Mouse (Mus musculus) liver, embryonic 11.5 days (tissue): ENCODE results near the gene Cdh23. TPM values are rescaled to one million over a fixed set of nuclear protein-coding genes. Genes with fewer than 3 reads are reported as not detected.

ENCODE experiments used
- ATAC-seq: fragments of 200-750 bp; cut with Nextera tagmentation; replicated peaks from 2 replicates; pipeline ENCODE4 v1.8.0; 2017; ENCODE audit warnings: moderate number of reproducible peaks, mild to moderate bottlenecking, moderate TSS enrichment, moderate library complexity; ENCODE audit not compliant: low FRiP score
- DNase-seq: peaks from one replicate; pipeline ENCODE4 v3.0.0-alpha.2; 2017; ENCODE audit warnings: low spot score
- H3K27ac ChIP-seq: fragments of 300-500 bp; sonication (generic); 2 replicates; pipeline ENCODE4 v1.5.1; 2014; ENCODE audit warnings: mild to moderate bottlenecking, low read depth, low read length, control low read depth
- H3K27me3 ChIP-seq: fragments of 300-500 bp; sonication (generic); replicated peaks from 2 replicates; pipeline ENCODE4 v1.6.1; 2014; ENCODE audit warnings: low read length, mixed read lengths; ENCODE audit not compliant: control insufficient read depth, insufficient read depth
- H3K36me3 ChIP-seq: fragments of 300-500 bp; sonication (generic); 2 replicates; pipeline ENCODE4 v1.6.1; 2014; ENCODE audit warnings: mild to moderate bottlenecking, low read length, moderate library complexity, mixed read lengths; ENCODE audit not compliant: control insufficient read depth, insufficient read depth
- H3K4me1 ChIP-seq: fragments of 300-500 bp; sonication (generic); replicated peaks from 2 replicates; pipeline ENCODE4 v1.6.1; 2014; ENCODE audit warnings: low read length, mixed read lengths; ENCODE audit not compliant: control insufficient read depth, insufficient read depth
- H3K4me2 ChIP-seq: fragments of 300-500 bp; sonication (generic); 2 replicates; pipeline ENCODE4 v1.6.1; 2014; ENCODE audit warnings: mild to moderate bottlenecking, control low read depth, moderate library complexity
- H3K4me3 ChIP-seq: fragments of 300-500 bp; sonication (generic); 2 replicates; pipeline ENCODE4 v1.5.1; 2014; ENCODE audit warnings: low read depth, low read length, control low read depth
- H3K9ac ChIP-seq: fragments of 300-500 bp; sonication (generic); 2 replicates; pipeline ENCODE4 v1.6.1; 2014; ENCODE audit warnings: low read depth, low read length, control low read depth
- H3K9me3 ChIP-seq: fragments of 300-500 bp; sonication (generic); 2 replicates; pipeline ENCODE4 v1.6.1; 2016; ENCODE audit warnings: low read length, inconsistent platforms, mixed read lengths; ENCODE audit not compliant: control insufficient read depth
- WGBS: fragments of 180-500 bp; shearing (Covaris S2); extraction: QIAGEN DNeasy Blood & Tissue Kit; methylation state at CpG from one replicate; pipeline ENCODE4 v1.1.7; 2014; 5-methylcytosine and 5-hydroxymethylcytosine counted together
- polyA plus RNA-seq: library from polyadenylated mRNA; unstranded; fragments of >200 nt; fragmentation: Nextera tagmentation; extraction: Ambion mirVana; gene quantifications from 2 replicates; pipeline ENCODE4 v1.2.1, GENCODE M21; 2014

Gene Cdh23
- polyA plus RNA-seq, 1 experiment from 2014 or later = 0.80 TPM

- Histone ChIP-seq H3K4me2 (no peak overlapping the region), H3K4me3 (no peak overlapping the region), H3K36me3 (no peaks in the 10 kb centered on the region), H3K27ac (no peak overlapping the region), H3K27me3 (no peaks in the 10 kb centered on the region), H3K9ac (no peak overlapping the region), H3K9me3 (no peaks in the 10 kb centered on the region), H3K4me1 (no peaks in the 10 kb centered on the region)
- DNase-seq (no peak), ATAC-seq (no peak)
- WGBS = 83% methylated on average over 2 of the region's 2 CpGs
These were observed 279.2 kb downstream of the Cdh23 start for GRCm38 (mm10) chr10:60417041-60417440.

DNA sequence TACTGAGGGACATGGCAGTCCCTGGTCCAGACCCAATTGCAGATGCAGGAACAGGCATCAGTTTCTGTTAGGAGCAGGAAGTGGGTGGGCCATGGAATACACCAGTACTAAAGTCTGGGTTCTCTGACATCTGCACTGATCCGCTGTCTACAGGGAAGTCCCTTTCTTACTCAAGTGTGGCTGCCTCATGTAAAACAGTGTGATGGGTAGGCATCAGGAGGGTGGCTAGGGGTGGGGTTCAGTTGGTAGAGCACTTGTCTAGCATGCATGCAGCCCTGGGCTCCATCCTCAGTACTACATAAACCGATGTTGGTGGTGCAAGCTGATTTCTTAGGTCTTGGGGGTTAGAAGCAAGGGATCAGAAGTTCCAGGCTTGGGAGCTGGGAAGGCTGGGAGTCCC, 282.5 kb downstream of the Cdh23 start:
- 70% methylated on average over 2 of the region's 2 CpGs for WGBS
- DNase-seq = no peak
- no peak for ATAC-seq
- Histone ChIP-seq H3K9ac (no peak overlapping the region), H3K9me3 (no peaks in the 10 kb centered on the region), H3K4me2 (no peak overlapping the region), H3K36me3 (no peaks in the 10 kb centered on the region), H3K27ac (no peak overlapping the region), H3K4me3 (no peak overlapping the region), H3K27me3 (no peaks in the 10 kb centered on the region), H3K4me1 (no peaks in the 10 kb centered on the region)

DNA sequence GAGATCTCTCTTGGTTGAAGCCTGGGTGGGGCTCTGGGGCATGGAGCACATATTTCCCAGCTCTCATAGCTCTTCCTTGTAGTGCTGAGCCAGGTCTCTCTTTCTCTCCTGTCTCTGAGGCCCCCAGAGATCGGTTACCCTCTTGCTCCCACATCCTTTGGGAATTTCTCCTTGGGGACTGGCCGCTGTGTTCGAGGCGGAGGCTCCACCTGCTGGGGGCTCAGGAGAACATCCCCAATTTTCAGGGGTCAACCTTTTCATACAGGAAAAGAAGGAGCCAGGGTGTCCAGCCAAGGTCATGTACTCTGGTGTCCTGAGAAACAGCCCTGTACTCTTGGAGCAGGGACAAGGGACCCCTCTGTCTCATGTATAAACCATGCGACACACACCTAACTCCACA, 284.5 kb downstream of the Cdh23 start:
- Histone ChIP-seq H3K4me3 (no peak overlapping the region), H3K9me3 (no peaks in the 10 kb centered on the region), H3K4me1 (no peaks in the 10 kb centered on the region), H3K27me3 (no peaks in the 10 kb centered on the region; the same call in 1 of the 2 replicates), H3K36me3 (no peaks in the 10 kb centered on the region), H3K4me2 (no peak overlapping the region), H3K27ac (no peak overlapping the region), H3K9ac (no peak overlapping the region)
- DNase-seq (no peak), ATAC-seq (no peak)
- 31% methylated on average over 5 of the region's 5 CpGs for WGBS

GRCm38 (mm10) chr10:60407831-60408230, 288.5 kb downstream of the Cdh23 start:
- H3K27me3 ChIP-seq = no peaks in the 10 kb centered on the region; the same call in 1 of the 2 replicates
- ATAC-seq (no peak), DNase-seq (peak; percentile 58)
- H3K27ac ChIP-seq = no peak overlapping the region
- no peaks in the 10 kb centered on the region for H3K4me1 ChIP-seq
- 3% methylated on average over 5 of the region's 5 CpGs for WGBS
- no peak overlapping the region for H3K4me3 ChIP-seq
- no peaks in the 10 kb centered on the region for H3K36me3 ChIP-seq
- no peak overlapping the region for H3K9ac ChIP-seq
- H3K4me2 ChIP-seq = no peak overlapping the region
- H3K9me3 ChIP-seq = no peaks in the 10 kb centered on the region

- Histone ChIP-seq H3K4me1 (no peaks in the 10 kb centered on the region), H3K36me3 (no peaks in the 10 kb centered on the region), H3K9ac (no peak overlapping the region), H3K27me3 (no peaks in the 10 kb centered on the region; the same call in 1 of the 2 replicates), H3K4me2 (no peak overlapping the region), H3K9me3 (no peaks in the 10 kb centered on the region), H3K27ac (no peak overlapping the region), H3K4me3 (no peak overlapping the region)
- WGBS = 63% methylated on average over 7 of the region's 7 CpGs
- ATAC-seq (no peak), DNase-seq (no peak)
These were observed 290.7 kb downstream of the Cdh23 start for GRCm38 (mm10) chr10:60405460-60406177.

- Histone ChIP-seq H3K36me3 (no peaks in the 10 kb centered on the region), H3K4me2 (no peak overlapping the region), H3K27me3 (no peaks in the 10 kb centered on the region), H3K4me3 (no peak overlapping the region), H3K4me1 (no peaks in the 10 kb centered on the region), H3K27ac (no peak overlapping the region), H3K9me3 (no peaks in the 10 kb centered on the region), H3K9ac (no peak overlapping the region)
- ATAC-seq = no peak
- DNase-seq = no peak
- WGBS = 77% methylated on average over 11 of the region's 11 CpGs
These were observed 295.6 kb downstream of the Cdh23 start for GRCm38 (mm10) chr10:60400507-60401295.

DNA sequence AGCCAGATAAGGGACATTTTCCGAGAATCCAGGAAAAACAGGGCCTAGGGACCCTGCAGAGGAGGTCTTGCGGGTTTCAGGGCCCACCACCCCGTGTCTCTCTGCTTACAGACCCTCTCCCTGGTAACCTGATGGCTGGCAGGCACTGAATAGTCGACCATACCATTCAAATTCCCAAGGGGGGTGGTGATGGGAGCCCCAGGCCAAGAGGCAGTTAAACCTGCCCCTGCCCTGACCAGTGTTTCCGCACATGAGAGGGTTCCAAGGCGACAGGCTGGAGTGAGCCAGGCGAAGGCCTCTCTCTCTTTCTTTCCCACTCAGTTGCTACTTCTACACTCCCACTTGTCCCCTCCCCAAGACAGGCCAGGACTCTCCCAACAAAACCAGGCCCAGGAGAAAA, 296.8 kb downstream of the Cdh23 start, which contains the start of gene Gm17455:
Gm17455 (plus strand) TSS at position 278 of the 400 bp plus-strand sequence.
- Histone ChIP-seq H3K4me3 (no peak within 1 kb of the TSS), H3K4me2 (no peak within 1 kb of the TSS), H3K9me3 (no peaks in the 10 kb centered on the region), H3K9ac (no peak within 1 kb of the TSS), H3K27me3 (no peaks in the 10 kb centered on the region), H3K36me3 (no peaks in the 10 kb centered on the region), H3K4me1 (no peaks in the 10 kb centered on the region), H3K27ac (no peak within 1 kb of the TSS)
- DNase-seq (no peak), ATAC-seq (no peak)
- 51% methylated on average over 7 of the region's 7 CpGs for WGBS

DNA sequence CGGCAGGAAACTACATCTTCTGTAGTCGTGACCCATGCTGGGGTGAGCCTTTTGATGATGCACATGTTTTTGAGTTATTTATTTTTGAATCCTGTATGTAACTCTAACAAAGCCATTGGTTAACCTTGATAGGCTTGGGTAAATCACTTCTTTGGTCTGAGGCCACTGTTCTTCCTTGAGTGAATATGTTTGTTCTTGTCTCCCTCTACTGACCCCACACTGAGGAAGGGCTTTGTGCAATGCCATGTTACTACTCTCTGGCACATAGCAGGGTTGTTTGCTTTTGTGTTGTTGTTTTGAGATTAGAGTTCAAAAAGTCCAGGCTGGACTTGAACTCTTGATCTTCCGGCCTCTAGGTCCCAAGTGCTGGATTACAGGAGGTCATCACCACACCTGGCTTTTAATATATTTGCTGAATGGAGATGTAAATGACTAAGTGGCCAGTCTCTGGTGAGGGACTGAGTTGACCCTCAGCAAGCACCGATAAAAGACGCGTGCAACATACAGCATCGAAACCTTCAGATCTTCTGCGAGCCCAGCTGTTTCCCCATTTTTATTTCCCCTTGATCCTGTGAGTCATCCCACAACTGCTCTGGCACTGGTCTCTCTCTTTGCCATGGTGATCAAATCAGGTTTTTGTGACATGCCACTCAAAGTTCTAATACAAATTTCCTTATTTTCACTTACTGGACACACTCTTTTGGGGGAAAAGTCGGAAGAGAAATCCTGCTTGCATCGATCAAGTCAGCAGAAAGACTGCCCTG, 298.1 kb downstream of the Cdh23 start:
- no peak overlapping the region for H3K4me2 ChIP-seq
- no peak overlapping the region for H3K27ac ChIP-seq
- no peaks in the 10 kb centered on the region for H3K9me3 ChIP-seq
- 81% methylated on average over 10 of the region's 10 CpGs for WGBS
- no peak for DNase-seq
- no peaks in the 10 kb centered on the region for H3K27me3 ChIP-seq
- no peaks in the 10 kb centered on the region for H3K4me1 ChIP-seq
- no peak overlapping the region for H3K4me3 ChIP-seq
- no peaks in the 10 kb centered on the region for H3K36me3 ChIP-seq
- ATAC-seq = no peak
- H3K9ac ChIP-seq = no peak overlapping the region
